Mouse (Mus musculus): ENCODE measurements at regions not wholly inside any gene's neighbourhood (a gene's known extent, or its start where the extent isn't known, plus 50 kb on each side); places are given as distances from the start of the nearest gene placed in this dataset.

DNA sequence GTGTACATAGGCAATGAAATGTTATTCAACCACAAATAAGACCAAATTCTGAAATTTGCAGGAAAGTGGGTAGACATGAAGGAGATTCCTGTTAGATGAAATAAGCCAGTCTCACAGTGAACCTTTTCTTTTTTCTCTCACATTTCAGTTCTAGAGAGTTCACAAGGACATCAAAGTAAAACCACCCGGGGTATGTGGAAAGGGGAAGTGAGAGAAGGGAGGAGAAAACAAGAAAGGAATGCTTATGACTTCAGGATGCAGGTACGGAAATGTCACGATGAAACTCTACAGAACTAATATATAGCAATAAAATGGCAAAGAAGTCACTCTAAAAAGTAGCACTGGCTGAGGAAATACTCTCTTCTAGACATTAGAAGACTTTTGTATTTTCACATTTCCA, 548.7 kb upstream of the Klf4 start:
- no peak for DNase-seq (ENCODE audit: extremely low spot score, low spot score)

DNA sequence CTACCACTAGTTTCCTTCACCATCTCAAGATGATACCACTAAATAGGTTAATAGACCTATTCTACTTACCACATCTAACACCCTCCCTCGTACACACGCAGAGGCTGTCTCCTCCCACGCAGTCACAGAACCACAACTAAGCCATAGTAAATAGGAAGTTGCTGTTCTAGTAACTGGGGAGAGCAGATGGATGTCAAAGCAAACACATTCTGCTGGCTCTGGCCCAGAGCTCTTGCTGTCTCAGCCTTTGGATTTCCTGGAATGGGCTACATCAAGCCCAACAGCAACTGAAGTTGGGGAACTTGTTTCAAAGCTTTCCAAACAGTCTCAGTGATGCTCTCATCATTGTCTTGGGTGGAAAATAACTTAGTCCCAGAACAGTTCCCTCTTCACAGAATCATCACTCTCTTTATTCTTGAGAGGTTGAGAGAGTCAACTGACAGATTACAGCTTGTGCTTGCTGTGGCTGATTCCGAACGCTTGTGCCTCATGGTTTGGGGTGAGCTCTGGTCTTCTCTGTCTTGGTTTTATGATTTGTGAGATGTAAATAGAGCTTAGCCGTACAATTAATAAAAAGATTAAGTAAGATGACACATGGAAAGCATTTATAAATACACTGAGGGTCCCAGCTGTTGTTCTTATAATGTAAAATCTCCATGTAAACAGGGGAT, 538.5 kb upstream of the Klf4 start:
- no peak for DNase-seq (ENCODE audit: extremely low spot score, low spot score)

DNA sequence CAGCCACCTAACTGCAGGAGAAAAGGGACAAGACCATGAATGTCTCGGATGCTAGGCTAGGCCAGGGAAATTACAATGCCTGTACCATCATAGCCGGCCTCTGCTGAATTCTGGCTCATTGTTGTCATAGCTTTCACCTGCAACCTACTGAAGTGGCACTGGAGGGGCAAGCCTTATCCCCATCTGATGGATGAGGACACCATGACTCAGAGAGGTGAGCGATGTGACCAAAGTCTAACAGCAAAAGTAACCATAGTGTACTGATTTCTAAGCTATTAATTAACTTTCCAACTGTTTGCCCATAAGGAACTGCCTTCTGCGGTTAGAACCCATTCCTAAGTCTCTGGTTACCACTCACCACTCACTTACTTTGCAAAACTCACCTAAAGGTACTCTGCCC, 536.6 kb upstream of the Klf4 start:
- no peak for DNase-seq (ENCODE audit: extremely low spot score, low spot score)

DNA sequence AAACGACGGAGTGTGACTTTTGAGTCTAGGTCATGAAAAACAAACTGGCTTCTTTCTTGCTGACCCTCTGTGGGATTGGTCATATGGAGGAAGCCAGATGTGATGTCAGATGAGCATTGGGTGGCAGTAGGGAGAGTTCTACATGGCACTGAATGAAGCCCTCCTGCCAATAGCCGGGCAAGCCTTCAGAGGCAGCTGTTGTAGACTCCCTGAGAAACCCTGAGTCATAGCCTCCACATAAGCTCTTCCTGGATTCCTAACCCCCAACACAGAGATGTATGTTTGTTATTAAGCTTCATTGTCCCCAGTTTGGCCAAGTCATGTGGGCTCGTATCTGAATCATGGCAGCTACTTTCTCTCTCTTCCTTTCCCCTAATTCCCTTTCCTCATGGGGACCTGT, 532.4 kb upstream of the Klf4 start:
- no peak for DNase-seq (ENCODE audit: extremely low spot score, low spot score)

DNA sequence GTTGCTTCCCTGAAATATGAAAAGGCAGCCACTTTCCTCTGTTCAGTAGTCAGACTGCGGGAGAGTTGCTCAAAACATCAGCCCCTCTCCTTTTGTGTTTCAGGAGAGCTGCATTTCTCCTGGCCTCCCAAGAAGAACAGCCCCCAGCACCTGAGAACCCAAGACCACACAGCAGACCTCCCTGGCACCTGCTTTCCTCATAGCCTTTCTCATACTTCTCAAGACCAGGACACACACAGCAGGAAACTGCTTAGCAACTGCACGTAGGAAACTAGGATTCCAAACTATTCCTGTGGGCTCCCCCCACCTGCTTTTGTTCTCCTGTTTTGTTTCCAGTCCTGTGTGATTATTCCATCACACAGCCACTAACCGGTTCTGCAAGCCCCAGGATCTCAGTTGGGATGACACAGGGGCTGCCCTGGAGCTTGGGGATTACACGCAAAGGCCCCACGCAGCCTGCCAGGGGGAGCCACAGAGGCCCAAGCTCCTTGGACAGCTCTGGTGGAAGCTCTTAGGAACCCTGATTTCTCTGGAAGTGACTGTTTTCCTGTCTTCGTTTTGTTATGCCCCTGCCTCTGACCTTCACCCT, 519.6 kb upstream of the Klf4 start:
- DNase-seq (ENCODE audit: extremely low spot score, low spot score) = no peak

DNA sequence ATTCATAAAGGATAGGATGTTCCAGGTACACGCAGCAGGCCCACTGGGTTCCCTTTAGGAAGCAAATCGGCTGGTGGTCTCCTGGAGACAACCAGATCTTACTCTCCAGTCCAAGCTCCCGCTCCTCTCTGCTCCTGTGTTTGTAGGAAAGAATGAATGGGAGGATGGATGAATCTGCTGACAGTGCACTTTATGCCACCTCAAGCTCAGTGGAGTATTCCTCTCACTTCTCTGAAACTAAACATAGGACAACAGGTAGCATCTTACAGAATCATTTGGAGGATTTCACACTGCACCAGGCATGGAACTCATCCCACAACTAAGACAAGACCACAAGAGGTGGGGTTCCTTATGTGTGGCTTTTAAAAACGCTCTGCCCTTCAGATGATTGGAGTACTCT, 507.1 kb upstream of the Klf4 start:
- no peak for DNase-seq (ENCODE audit: extremely low spot score, low spot score)

DNA sequence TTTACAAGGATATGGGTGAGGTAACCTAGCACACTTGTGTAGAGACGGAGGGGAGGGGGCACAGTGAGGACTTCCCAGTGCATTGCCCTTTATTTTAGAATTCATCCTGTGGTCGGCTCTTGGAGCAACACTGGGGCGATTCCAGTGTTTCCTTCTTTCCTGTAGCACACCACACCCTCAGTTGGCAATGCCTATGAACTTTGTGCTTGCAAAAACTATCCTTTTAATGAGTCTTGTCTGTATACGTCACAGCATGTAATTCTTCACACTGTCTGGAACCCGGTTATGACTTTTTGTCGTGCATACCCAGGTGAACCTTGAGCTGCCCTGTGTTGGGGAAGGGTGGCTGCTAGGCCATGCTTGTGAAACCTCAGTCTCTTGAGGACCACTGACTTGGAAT, 504.1 kb upstream of the Klf4 start:
- DNase-seq (ENCODE audit: extremely low spot score, low spot score) = no peak

DNA sequence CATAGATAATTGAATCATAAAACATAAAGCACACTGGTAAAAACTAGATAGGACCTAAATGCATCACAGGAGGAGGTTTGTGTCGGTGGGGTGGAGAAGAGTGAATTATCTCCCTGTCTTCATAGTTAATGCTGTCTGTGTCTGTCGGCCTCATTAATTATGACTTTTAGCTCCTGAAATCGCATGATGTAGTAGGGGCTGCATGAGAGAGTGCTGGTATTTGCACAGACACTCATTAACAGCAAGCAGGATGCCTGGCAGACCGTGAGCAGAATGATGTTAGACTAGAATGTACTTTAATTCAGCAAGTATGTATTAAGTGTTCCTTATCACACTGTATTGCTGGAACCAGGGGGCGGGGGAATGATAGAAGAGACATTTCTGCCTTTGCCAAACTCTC, 503.3 kb upstream of the Klf4 start:
- no peak for DNase-seq (ENCODE audit: extremely low spot score, low spot score)

DNA sequence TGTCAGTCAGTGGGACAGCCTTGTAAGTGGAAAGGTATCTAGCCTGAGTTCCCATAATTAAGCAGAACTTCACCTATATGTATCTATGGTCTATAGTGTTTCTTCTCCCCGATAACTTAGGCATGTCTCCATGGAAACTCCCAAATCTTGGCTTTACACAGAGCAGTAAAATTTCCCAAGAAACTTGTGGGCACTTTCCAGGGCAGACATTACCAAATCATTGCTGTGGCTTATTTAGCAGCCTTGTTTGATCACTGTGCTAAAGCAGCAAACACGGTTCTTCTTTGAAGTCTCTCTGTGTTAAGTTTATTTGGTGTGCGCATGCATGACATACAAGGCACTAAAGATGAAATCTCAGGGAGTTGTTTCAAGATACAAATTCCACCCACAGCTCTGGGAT, 496.2 kb upstream of the Klf4 start:
- DNase-seq (ENCODE audit: extremely low spot score, low spot score) = no peak

DNA sequence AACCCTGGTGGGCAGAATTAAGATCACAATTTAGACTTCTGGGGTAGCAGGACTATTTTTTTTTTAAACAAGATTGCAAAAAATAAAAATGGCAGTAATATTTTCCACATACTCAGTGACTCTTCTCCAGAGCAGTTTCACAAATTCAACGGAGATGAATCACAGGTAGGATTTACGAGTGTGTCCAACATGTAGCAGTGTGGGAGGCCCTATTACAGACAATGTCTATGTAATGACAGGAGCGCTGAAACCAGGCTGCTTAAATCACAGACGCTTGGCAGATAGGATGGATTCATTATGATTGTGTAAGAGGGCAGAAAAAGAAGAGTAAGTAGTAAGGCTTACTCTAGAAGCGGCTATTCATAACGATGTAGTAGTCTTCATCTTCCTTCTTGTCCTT, 495.0 kb upstream of the Klf4 start:
- no peak for DNase-seq (ENCODE audit: extremely low spot score, low spot score)

DNA sequence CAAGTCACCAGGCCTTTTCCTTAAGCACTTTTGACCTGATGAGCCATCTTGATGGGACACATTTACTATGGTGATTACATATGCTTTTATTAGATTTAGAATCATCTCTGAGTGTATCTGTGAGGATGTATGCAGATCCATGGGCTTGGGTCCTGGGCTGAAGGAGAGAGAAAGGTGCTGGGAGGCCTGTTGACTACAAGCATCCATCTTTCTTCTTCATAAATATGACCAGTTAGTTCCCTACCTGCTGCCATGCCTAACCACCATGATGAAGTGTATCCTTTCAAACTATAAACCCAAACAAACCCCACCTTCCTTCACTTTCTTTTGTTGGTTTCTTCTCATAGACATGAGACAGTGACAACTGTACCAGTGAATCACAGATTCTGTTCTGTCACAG, 492.2 kb upstream of the Klf4 start:
- no peak for DNase-seq (ENCODE audit: extremely low spot score, low spot score)

DNA sequence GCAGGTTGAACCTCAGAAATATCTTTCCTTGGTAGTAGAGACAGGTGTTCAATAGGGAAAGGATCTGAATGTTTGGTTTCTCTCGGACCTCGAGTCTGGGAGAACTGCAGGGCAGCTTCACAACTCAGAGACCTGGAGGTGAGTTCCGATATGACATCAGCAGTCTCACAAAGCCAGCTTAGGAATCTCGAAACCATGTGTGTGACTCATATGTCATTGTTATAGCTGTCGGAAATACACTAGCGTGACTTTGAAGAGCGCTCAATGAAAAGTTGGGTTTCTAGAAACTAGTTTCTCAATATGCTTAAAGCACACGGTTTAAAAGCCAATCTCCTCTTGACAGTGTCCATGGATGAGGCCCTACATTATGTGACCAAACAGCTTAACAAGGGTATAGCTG, 485.9 kb upstream of the Klf4 start:
- no peak for DNase-seq (ENCODE audit: extremely low spot score, low spot score)

DNA sequence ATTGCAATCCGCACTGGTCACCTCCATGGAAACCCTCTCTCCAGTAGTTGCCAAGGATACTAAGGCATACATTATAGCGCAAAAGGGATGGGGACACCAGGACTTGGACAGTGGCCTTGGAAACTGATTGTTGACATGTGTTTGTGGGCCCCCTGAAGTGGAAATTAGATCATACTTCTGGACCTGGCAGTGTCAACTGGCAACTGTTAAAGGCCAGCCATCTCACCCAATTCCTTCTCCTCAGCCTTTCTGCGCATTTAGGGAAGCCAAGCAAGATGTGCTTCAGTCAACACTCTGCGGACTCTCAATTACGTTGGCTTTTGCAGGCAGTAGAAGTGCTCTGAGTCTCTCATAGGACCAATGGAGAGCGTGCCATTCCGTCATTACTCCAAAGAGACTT, 483.2 kb upstream of the Klf4 start:
- DNase-seq (ENCODE audit: extremely low spot score, low spot score) = no peak

DNA sequence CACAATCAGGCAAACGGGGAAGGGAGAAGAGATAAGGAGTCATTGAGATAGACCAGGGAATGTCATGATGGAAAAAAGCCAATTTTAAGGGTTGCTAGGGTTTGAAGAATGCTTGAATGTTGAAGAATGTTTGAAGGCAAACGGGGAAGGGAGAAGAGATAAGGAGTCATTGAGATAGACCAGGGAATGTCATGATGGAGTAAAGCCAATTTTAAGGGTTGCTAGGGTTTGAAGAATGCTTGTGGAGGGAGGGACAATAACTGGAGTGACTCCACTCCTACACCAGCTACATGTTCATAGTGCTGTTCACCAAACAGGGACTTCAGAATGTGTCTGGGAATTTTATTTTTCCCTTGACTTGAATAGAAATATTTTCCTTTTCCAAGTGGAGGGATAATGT, 476.0 kb upstream of the Klf4 start:
- no peak for DNase-seq (ENCODE audit: extremely low spot score, low spot score)

DNA sequence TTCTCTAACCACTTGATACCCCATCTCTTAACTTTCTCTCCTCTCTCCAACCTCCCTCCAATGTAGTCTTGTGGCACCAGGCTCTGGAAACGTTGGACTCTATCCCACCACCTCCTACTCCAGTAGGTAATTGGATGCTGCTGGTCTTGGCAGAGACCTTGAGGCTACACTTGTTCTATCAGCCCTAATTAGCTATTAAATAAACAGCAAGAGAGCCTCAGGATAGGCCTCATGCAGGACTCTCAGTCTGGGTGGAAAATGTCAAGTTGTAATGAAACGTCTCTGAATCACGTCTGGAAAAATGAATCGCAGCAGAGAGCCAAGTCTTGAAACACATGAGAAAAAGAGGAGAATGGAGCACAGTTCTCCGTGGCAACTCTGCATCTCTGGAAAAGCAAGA, 472.0 kb upstream of the Klf4 start:
- no peak for DNase-seq (ENCODE audit: extremely low spot score, low spot score)

DNA sequence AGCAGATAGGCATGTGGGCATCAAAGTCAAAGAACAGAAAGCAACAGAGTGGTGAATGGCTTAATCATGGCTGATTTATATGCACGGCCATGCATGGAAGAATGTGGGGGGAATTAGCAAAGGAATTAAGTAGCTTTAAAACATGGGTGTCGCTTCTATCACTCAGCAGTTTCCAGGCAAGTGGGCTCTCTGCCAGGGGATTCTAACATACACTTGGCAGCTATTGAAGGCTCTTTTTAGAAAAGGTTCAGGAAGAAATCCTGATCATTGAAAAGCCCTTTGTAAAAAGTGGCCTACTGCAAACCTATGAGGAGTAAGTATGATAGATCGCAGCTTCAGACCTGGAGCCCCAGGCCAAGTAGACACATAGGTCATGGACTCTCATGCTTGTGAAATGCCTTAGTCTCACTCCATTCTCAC, 469.1 kb upstream of the Klf4 start:
- DNase-seq (ENCODE audit: extremely low spot score, low spot score) = no peak

DNA sequence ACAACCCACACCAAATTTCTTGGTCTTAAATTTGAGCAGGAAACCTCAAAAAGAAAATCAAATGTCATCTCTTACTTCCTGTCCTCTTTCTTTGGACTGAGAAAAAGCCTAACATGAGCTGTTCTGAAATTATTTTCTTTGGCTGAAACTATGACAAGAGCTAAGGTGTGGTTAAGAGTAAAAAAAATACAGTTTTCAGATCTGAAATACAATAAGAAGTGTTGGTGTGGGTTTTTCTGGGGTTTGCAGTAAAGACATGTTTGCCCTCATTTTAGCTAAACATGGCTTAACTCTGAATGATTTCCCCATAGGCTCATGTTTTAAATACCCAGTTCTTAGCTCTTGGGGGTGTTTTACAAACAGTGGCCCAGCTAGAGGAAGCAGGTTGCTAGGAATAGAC, 451.8 kb upstream of the Klf4 start:
- no peak for DNase-seq (ENCODE audit: extremely low spot score, low spot score)

DNA sequence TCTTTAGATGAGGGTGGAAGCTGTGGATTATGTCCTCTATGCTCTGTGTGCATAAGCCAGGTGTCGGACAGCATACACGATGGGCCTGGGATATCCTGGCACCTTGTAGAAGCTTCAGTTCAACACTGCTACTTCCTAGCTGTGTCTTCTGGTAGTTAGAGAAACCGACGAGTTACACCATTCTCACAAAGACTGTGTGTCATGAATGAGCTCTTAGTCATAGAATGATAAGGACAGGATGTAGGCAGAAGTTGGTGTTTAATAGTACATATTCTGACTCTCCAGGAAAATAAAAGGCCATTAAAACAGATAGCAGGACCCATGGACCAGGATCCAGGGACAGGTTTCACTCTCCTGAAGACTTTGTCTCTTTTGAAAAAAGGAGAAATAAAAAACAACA, 446.3 kb upstream of the Klf4 start:
- DNase-seq (ENCODE audit: extremely low spot score, low spot score) = no peak

DNA sequence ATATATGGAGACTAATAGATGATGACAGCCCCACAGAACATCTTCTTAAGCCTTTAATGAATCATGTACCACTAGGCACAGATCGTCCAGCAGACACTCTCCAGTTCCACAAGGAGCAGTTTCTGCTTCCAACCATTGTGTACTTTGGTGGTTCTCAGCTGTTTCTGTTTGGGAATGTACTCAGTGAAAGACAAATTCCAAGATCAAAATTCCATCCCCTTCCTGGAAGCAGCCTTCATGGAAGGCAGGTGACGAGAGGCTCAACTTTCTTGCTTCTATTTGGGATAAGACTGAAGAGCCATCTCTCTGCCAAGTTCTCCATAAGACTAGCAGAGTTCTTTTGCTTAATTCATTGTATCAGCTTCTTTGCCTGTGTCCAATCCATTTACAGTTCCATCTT, 444.0 kb upstream of the Klf4 start:
- DNase-seq (ENCODE audit: extremely low spot score, low spot score) = no peak

DNA sequence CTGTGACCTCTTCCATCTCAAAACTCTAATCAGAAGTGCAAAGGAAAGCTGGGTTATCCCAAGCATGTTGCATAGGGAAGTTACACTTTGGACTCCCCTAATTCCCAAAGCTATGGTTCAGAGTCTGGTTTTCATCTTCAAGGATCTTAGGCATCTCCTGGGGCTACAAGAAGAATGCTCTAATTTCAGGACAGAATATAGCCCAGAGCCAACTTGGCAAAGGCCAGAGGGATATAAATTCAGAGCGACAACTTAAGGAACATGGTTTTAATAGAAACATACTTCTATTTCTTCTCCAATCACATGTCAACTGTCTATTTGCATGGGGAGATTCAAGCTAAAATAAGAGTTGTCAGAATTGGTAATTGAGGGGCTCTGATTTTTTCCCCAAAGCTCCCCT, 441.4 kb upstream of the Klf4 start:
- no peak for DNase-seq (ENCODE audit: extremely low spot score, low spot score)

DNA sequence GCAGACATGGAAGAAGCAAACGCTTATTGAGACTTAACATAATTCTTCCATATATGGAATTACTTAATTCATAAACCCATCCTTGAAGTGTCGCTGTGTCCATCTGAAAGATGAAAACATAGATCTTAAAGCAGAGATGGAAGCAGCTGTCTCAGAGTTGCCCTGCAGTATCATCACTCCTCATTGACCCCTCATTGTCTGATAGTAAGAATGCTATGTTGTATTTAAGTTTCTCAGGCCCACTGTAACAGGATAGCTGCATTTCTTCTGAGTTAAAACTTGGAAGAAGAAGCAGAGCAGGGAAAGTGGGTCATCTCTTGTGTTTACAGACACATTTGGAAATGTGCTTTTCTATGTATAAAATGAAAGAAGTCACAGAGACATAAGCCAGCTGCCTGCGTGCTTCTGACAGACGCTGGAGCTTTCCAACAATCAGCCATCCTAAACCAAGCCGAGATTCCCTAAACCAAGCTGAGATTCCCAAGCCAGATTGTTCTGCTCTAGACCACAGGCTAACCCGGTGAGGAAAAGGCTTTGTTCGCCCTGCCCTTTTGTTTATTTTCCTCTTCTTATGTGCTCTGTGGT, 440.1 kb upstream of the Klf4 start:
- no peak for DNase-seq (ENCODE audit: extremely low spot score, low spot score)

DNA sequence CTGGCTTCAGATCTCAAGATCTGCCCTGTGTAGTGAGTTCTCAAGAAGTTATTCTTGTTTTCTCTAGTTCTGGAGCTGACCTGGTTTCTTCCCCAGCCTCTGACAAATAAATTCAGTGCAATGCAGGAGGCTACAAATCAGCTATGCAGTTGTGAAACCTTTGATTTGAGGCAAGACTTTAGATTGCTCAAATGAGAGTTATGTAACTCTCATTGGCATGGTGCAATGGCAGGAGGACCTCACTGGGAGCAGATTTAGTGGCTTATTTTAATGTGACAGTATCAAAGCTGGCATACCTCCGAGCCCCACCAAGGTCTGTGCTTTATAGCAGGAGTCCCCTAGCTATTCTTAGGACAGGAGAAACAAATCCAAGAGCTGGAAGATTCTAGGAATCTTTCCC, 427.8 kb upstream of the Klf4 start:
- no peak for DNase-seq (ENCODE audit: extremely low spot score, low spot score)

DNA sequence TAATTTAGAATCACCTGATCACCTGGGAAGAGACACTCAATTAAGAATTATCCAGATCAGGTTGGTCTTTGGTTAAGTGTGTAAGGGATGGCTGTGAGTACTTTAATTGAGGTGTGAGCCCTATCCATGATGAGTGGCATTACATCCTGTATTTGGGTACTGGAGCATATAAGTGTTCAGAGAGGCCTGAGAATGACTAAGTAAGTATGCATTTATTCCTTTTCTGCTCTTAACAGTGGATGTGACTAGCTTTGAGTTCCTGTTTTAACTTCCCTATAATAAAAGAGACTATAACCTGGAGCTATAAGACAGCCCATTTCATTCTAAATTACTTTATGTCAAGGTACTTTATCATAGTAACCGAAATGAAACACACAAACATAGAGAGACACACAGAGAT, 421.4 kb upstream of the Klf4 start:
- DNase-seq (ENCODE audit: extremely low spot score, low spot score) = no peak

Data from neural tube, embryonic 10.5 days (tissue).